Mouse (Mus musculus) olfactory bulb, adult 2 months (tissue): Measurements from ENCODE around the gene Nol10. TPM values are rescaled to one million over a fixed set of nuclear protein-coding genes. Genes with fewer than 3 reads are reported as not detected.

Experiments
- H3K27ac ChIP-seq: fragments of 200-500 bp; 2 replicates; pipeline ENCODE4 v1.5.1; 2012; ENCODE audit warnings: low read depth, low read length; ENCODE audit not compliant: insufficient read depth
- H3K4me1 ChIP-seq: fragments of 200-500 bp; 2 replicates; pipeline ENCODE4 v1.6.1; 2012; ENCODE audit warnings: low read length; ENCODE audit not compliant: control insufficient read depth, insufficient read depth
- H3K4me3 ChIP-seq: fragments of 200-500 bp; 2 replicates; pipeline ENCODE4 v1.5.1; 2012; ENCODE audit warnings: mild to moderate bottlenecking, low read depth, low read length, moderate library complexity; ENCODE audit not compliant: insufficient read depth
- CTCF ChIP-seq: fragments of 200-500 bp; IDR thresholded peaks from 2 replicates; pipeline ENCODE4 v1.5.1; 2012; ENCODE audit warnings: low read depth, mild to moderate bottlenecking, low read length, moderate library complexity; ENCODE audit not compliant: insufficient read depth
- POLR2A ChIP-seq: fragments of 200-500 bp; IDR thresholded peaks from 2 replicates; pipeline ENCODE4 v1.6.1; 2012; ENCODE audit warnings: mild to moderate bottlenecking, low read depth, low read length, moderate library complexity; ENCODE audit not compliant: insufficient read depth
- WGBS: fragments of 180-500 bp; shearing (Covaris S2); methylation state at CpG from one replicate; pipeline ENCODE4 v1.1.7; 2018; 5-methylcytosine and 5-hydroxymethylcytosine counted together
- polyA plus RNA-seq: library from polyadenylated mRNA; stranded (reverse); fragments of >200 nt; gene quantifications from 2 replicates; pipeline ENCODE4 v1.2.4, GENCODE M21; 2012; ENCODE audit warnings: low replicate concordance; ENCODE audit not compliant: missing spikeins, insufficient read depth, insufficient read length

Gene Nol10
- polyA plus RNA-seq, 1 experiment = not detected

DNA sequence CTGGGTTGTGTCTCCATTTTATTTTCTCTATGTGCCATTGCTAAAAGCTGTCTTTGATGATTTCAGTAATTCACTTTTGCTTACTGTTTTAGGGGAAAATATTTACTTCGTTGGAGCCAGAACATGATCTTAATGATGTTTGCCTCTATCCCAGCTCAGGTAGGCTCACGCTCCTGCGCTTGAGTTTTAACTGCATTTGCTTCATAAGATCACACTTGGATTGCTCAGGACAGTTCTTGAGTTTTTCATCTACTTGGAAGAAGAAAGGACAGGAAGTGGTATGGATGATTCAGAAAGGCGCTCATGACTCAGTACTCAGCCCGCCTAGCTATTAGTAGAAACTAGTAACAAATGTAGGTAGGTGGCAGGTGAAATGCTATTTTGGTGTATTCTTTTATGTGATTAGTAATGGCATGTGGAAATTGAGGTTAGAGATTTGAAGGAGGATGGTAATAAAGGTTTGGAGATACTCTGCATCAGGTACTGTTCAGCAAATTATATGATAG, 25.3 kb downstream of the Nol10 start:
- TF ChIP-seq POLR2A = no peak
- no peak for TF ChIP-seq CTCF
- H3K27ac ChIP-seq = no peak overlapping the region
- H3K4me1 ChIP-seq = peaks cover 4% of the 10 kb centered on the region
- 90% methylated on average over 5 of the region's 5 CpGs for WGBS
- H3K4me3 ChIP-seq = no peak overlapping the region

DNA sequence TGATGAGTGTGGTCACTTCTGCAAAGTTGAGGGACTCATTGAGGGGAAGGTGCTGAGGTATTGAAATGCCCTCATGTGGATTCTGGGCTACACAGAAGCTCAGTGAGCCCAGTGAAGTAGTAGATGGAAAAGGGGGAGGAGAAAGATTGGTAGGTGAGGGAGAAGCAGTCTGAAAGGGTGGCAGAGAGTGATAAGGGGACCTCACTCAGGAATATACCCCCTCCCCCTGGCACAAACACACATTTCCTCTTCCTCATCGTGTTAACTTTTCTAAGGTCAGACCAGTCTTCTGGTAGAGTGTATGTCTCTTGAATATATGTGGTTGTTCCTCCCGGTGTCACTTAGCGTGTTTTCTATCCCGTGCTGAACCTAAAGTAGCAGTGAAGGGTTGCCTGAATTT, 27.0 kb downstream of the Nol10 start:
- TF ChIP-seq POLR2A (no peak), CTCF (no peak)
- no peak overlapping the region for H3K4me3 ChIP-seq
- no peak overlapping the region for H3K27ac ChIP-seq
- H3K4me1 ChIP-seq = peaks cover 4% of the 10 kb centered on the region
- WGBS = 95% methylated on average over 4 of the region's 4 CpGs

DNA sequence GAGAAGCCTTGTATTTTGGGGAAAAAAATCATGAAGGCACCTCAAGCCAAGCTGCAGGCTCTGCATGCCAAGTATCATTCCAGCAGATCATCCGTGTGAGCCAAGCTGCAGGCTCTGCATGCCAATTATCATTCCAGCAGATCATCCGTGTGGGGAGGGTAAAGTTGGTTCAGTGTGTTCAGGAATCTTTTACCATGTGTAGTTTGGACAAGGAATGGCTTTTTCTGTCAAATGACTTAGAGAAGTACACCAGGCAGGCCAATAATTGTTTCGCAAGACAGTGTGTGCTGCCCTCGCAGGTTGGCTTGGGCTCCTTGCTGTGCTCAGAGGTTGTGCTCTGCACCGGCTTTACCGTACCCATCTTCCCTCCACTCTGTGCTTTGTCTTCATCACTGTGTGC, 28.3 kb downstream of the Nol10 start:
- H3K4me3 ChIP-seq = no peak overlapping the region
- 82% methylated on average over 6 of the region's 6 CpGs for WGBS
- no peak overlapping the region for H3K27ac ChIP-seq
- TF ChIP-seq POLR2A (no peak), CTCF (no peak)
- H3K4me1 ChIP-seq = peaks cover 4% of the 10 kb centered on the region

DNA sequence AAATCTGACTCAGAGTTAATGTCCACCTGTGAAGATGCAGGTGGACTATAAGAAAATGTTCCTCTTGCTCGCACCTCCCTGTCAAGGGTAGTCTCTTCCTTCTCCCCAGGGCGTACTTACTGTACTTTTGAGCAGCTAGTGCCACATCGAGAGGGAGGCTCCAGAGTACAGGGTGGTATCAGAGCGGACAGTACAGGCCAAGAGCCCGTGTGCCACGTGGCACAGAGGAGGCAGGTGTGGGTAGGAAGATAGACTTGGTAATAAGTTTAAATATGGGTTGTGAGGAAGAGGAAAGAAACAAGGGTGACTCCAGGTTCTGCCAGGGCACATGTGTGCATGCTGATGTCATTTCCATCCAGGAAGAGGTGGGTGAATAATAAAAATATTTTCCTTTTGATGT, 32.7 kb downstream of the Nol10 start:
- Histone ChIP-seq H3K27ac (no peak overlapping the region), H3K4me3 (no peak overlapping the region), H3K4me1 (no peaks in the 10 kb centered on the region; the same call in 1 of the 2 replicates)
- 83% methylated on average over 6 of the region's 6 CpGs for WGBS
- no peak for TF ChIP-seq CTCF
- TF ChIP-seq POLR2A = no peak

DNA sequence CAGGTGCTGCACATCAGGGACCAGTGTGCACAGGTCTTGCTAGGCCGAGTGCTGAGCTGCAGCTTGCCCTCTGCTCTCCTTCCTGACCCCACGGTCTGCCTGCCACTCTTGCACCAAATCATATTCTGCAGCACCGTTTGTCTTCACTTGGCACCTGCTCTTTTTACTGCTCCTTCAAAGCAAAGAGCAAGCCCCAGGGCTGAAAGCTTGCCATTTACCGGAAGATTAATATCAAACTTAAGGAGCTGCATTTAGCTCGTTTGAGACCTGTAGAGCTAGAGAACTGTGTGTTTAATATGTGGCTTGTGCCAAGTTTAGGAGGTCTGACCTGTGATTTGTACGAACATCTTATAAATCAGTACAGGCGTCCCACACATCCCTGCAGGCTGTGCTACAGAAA, 34.5 kb downstream of the Nol10 start:
- TF ChIP-seq CTCF (no peak), POLR2A (no peak)
- Histone ChIP-seq H3K4me3 (no peak overlapping the region), H3K4me1 (no peaks in the 10 kb centered on the region; the same call in 1 of the 2 replicates), H3K27ac (no peak overlapping the region)
- WGBS = 84% methylated on average over 7 of the region's 7 CpGs

DNA sequence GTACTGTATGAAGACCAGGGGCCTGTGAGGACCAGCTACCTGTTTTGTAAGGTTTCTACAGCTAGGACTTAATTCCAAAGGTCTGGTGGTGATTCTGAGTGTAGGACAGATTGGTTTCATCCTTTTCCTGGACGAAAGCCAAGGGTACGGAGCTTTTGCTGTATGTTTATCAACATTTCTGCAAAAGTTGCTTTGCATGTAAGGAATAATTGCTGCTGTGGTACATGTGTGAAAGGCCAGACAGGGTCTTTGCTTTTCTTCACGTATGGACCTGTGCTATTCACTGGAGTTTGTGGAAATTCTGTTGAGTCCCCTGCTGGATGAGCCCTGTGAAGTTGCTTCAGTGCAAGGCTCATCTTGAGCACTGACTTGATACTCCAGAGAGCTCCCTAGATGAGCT, 38.6 kb downstream of the Nol10 start:
- H3K27ac ChIP-seq = no peak overlapping the region
- no peak for TF ChIP-seq POLR2A
- H3K4me3 ChIP-seq = no peak overlapping the region
- WGBS = 91% methylated on average over 3 of the region's 3 CpGs
- H3K4me1 ChIP-seq = no peaks in the 10 kb centered on the region; the same call in 1 of the 2 replicates

DNA sequence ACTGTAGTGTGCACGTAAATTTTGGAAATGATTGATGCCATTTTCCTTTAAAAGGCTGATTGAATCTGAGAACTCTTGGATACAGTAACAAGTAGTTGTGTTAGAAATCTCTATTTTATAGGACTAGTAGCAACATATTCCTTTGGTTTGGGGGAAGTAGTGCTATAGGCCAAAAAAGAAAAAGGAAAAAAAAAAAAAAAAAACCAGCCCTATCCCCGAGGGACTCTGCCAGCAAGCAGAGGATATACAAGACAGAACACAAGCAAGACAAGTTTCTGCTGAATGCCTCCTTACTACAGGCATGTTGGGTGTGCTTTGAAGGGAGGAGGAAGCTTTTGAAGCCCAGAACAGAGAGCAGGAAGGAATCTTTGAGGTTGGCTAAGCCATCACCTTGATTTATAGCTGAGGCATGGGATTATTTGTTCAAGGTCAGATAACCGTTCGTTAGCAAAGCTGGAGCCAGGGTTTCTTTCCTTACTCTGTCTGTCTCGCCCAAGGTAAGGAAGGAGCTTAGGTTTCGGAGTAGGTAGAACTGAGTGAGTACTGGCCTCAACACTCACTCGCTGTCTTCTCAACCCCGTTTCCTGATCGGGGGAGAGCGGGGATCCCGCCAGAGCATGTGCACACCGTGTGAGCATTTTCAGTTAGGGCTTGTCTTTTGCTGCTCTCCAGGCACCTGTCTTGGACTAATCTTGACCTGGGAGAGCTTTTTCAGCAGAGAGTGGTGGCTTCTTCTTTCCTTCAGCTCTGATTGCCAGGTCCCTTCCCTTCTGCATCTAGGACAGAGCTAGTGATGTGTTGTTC, 39.3 kb downstream of the Nol10 start:
- TF ChIP-seq POLR2A (no peak), CTCF (no peak)
- Histone ChIP-seq H3K4me3 (no peak overlapping the region), H3K4me1 (no peaks in the 10 kb centered on the region; the same call in 1 of the 2 replicates), H3K27ac (no peak overlapping the region)
- 92% methylated on average over 12 of the region's 12 CpGs for WGBS

DNA sequence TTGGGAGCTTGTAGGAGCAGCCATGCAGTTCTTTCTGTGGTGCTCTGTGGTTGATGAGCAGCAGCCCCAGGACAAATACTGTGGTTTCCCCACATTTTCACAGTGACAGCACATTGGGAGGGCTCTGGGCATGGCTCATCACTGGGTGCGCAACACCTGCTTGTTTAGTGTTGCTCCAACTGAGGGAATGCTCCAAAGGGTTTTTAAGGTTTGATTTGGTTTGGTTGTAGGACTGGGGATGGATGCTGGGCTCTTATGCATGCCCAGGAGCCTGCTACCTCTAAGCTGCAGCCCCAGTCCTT, 39.8 kb downstream of the Nol10 start:
- Histone ChIP-seq H3K4me1 (no peaks in the 10 kb centered on the region; the same call in 1 of the 2 replicates), H3K27ac (no peak overlapping the region), H3K4me3 (no peak overlapping the region)
- no peak for TF ChIP-seq CTCF
- no peak for TF ChIP-seq POLR2A
- 97% methylated on average over 1 of the region's 1 CpGs for WGBS

DNA sequence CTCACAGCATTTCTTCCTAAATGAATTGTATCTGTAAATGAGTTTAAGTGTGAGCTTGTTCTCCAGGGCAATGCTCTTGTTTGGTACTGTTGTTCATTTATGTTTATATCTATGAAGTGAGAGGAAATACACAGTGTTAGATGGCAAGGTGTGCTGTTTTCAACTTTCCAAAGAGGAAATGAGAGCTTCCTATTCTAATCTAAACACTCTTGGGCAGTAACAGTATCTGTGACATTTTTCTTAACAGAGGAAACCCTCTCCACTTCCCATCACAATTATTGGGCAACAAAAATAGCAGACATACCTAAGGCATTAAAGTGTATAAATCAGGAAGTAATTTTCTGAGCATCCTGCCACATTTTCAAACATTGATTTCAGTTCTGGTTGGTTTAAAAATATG, 41.8 kb downstream of the Nol10 start:
- Histone ChIP-seq H3K4me1 (no peaks in the 10 kb centered on the region), H3K27ac (no peak overlapping the region), H3K4me3 (no peak overlapping the region)
- TF ChIP-seq POLR2A (no peak), CTCF (no peak)

DNA sequence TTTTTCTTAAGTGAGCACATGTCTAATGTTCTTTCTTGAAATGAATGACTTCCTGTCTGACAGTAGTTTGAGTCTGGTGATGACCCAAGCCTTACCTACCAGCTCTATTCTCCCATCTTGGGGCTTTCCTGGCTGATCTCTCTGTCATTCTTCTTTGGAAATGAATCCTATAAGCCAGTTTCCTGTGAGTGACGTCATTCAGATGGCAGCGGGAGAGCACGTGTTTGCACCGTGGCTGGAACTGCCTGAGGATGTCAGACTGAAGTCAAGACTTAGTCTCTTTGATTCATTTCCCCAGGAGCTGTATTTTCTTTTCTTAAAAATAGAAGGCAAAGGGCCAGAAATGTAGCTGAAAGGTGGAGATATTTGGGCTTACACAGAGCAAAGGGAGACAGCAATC, 42.3 kb downstream of the Nol10 start:
- TF ChIP-seq CTCF = no peak
- TF ChIP-seq POLR2A = no peak
- no peaks in the 10 kb centered on the region for H3K4me1 ChIP-seq
- H3K27ac ChIP-seq = no peak overlapping the region
- H3K4me3 ChIP-seq = no peak overlapping the region
- 54% methylated on average over 4 of the region's 4 CpGs for WGBS
